Mouse (Mus musculus) heart, embryonic 14.5 days (tissue): ENCODE data around the gene Mtor. TPM values are rescaled to one million over a fixed set of nuclear protein-coding genes. Genes with fewer than 3 reads are reported as not detected.

Experiments
- ATAC-seq: fragments of 200-750 bp; cut with Nextera tagmentation; 2 replicates; pipeline ENCODE4 v1.8.0; 2017; ENCODE audit warnings: low read depth, moderate TSS enrichment; ENCODE audit not compliant: insufficient number of reproducible peaks, insufficient read depth, low FRiP score
- H3K27ac ChIP-seq, 2 experiments: fragments of 200-500 bp in 1 of 2; fragments of 300-500 bp in 1 of 2; sonication (generic) in 1 of 2; replicated peaks in 1 of 2; 2 replicates each; pipeline ENCODE4 v1.5.1; 2012 to 2014; ENCODE audit warnings: low read depth in 2 of 2, low read length in 2 of 2, control low read depth in 1 of 2, mild to moderate bottlenecking in 1 of 2, mixed read lengths in 1 of 2; ENCODE audit not compliant: control insufficient read depth in 1 of 2, insufficient read depth in 1 of 2
- H3K27me3 ChIP-seq: fragments of 300-500 bp; sonication (generic); 2 replicates; pipeline ENCODE4 v1.6.1; 2014; ENCODE audit warnings: mild to moderate bottlenecking, low read length, control low read depth; ENCODE audit not compliant: control insufficient read depth, insufficient read depth
- H3K36me3 ChIP-seq: fragments of 300-500 bp; sonication (generic); 2 replicates; pipeline ENCODE4 v1.6.1; 2014; ENCODE audit warnings: mild to moderate bottlenecking, control low read depth, low read length, mixed read lengths; ENCODE audit not compliant: control insufficient read depth, insufficient read depth
- H3K4me1 ChIP-seq, 2 experiments: fragments of 200-500 bp in 1 of 2; fragments of 300-500 bp in 1 of 2; sonication (generic) in 1 of 2; 2 replicates each; pipeline ENCODE4 v1.6.1; 2012 to 2014; ENCODE audit warnings: low read length in 2 of 2, control low read depth in 1 of 2, mixed read lengths in 1 of 2; ENCODE audit not compliant: control insufficient read depth in 2 of 2, insufficient read depth in 2 of 2
- H3K4me2 ChIP-seq: fragments of 300-500 bp; sonication (generic); 2 replicates; pipeline ENCODE4 v1.6.1; 2014; ENCODE audit warnings: mild to moderate bottlenecking, low read length
- H3K4me3 ChIP-seq, 2 experiments: fragments of 200-500 bp in 1 of 2; fragments of 300-500 bp in 1 of 2; sonication (generic) in 1 of 2; 2 replicates each; pipeline ENCODE4 v1.5.1; 2012 to 2014; ENCODE audit warnings: low read length in 2 of 2, mild to moderate bottlenecking in 2 of 2, control low read depth in 1 of 2, low read depth in 1 of 2, moderate library complexity in 1 of 2; ENCODE audit not compliant: control insufficient read depth in 1 of 2, insufficient read depth in 1 of 2
- H3K9ac ChIP-seq: fragments of 300-500 bp; sonication (generic); 2 replicates; pipeline ENCODE4 v1.6.1; 2014; ENCODE audit warnings: mild to moderate bottlenecking, low read length
- H3K9me3 ChIP-seq: fragments of 300-500 bp; sonication (generic); 2 replicates; pipeline ENCODE4 v1.6.1; 2016; ENCODE audit warnings: low read length, control low read depth; ENCODE audit not compliant: control insufficient read depth
- WGBS: fragments of 180-500 bp; shearing (Covaris S2); extraction: QIAGEN DNeasy Blood & Tissue Kit; methylation state at CpG from one replicate; pipeline ENCODE4 v1.1.7; 2014; 5-methylcytosine and 5-hydroxymethylcytosine counted together
- polyA plus RNA-seq: library from polyadenylated mRNA; unstranded; fragments of >200 nt; fragmentation: Nextera tagmentation; extraction: Ambion mirVana; gene quantifications from 2 replicates; pipeline ENCODE4 v1.2.1, GENCODE M21; 2014

Gene Mtor
- polyA plus RNA-seq, 1 experiment from 2014 or later = 18.4 TPM

- H3K4me3 ChIP-seq = no peak overlapping the region
- no peaks in the 10 kb centered on the region for H3K36me3 ChIP-seq
- H3K4me1 ChIP-seq = no peaks in the 10 kb centered on the region
- no peak overlapping the region for H3K27ac ChIP-seq
- H3K4me2 ChIP-seq = no peak overlapping the region
- ATAC-seq = no peak
- no peaks in the 10 kb centered on the region for H3K9me3 ChIP-seq
- H3K27me3 ChIP-seq = peaks cover 32% of the 10 kb centered on the region
- no peak overlapping the region for H3K9ac ChIP-seq
- WGBS = 27% methylated on average over 11 of the region's 11 CpGs
Measured at GRCm38 (mm10) chr4:148417074-148417526, 31.3 kb upstream of the Mtor start.

GRCm38 (mm10) chr4:148417559-148417958 is 30.9 kb upstream of the Mtor start:
- Histone ChIP-seq H3K4me1 (no peaks in the 10 kb centered on the region), H3K4me2 (no peak overlapping the region), H3K9me3 (no peaks in the 10 kb centered on the region), H3K36me3 (no peaks in the 10 kb centered on the region), H3K9ac (no peak overlapping the region), H3K27ac (no peak overlapping the region), H3K27me3 (peaks cover 32% of the 10 kb centered on the region), H3K4me3 (no peak overlapping the region)
- no peak for ATAC-seq
- WGBS = 66% methylated on average over 6 of the region's 6 CpGs

GRCm38 (mm10) chr4:148426950-148427850 is 21.2 kb upstream of the Mtor start:
- ATAC-seq = no peak

GRCm38 (mm10) chr4:148428544-148428943 is 19.9 kb upstream of the Mtor start:
- no peaks in the 10 kb centered on the region; the same call in 1 of the 2 replicates for H3K36me3 ChIP-seq
- H3K9ac ChIP-seq = no peak overlapping the region
- H3K9me3 ChIP-seq = no peaks in the 10 kb centered on the region
- no peak overlapping the region for H3K27ac ChIP-seq
- no peak overlapping the region for H3K4me3 ChIP-seq
- no peak overlapping the region for H3K4me2 ChIP-seq
- H3K4me1 ChIP-seq = peaks cover 0 to 2% of the 10 kb centered on the region in 2 experiments; a peak in 1 of 4 replicates
- 73% methylated on average over 5 of the region's 5 CpGs for WGBS
- no peaks in the 10 kb centered on the region for H3K27me3 ChIP-seq
- no peak for ATAC-seq

More at GRCm38 (mm10) chr4:148426950-148427850, 21.2 kb upstream of the Mtor start:
- H3K9me3 ChIP-seq = no peaks in the 10 kb centered on the region
- no peak overlapping the region for H3K4me3 ChIP-seq
- no peak overlapping the region for H3K4me2 ChIP-seq
- no peaks in the 10 kb centered on the region; the same call in 1 of the 2 replicates for H3K36me3 ChIP-seq
- H3K9ac ChIP-seq = no peak overlapping the region
- 75% methylated on average over 10 of the region's 10 CpGs for WGBS
- H3K27ac ChIP-seq = no peak overlapping the region
- no peaks in the 10 kb centered on the region for H3K4me1 ChIP-seq
- no peaks in the 10 kb centered on the region for H3K27me3 ChIP-seq

GRCm38 (mm10) chr4:148429121-148429520 is 19.3 kb upstream of the Mtor start:
- 71% methylated on average over 11 of the region's 11 CpGs for WGBS

GRCm38 (mm10) chr4:148429686-148430085 is 18.7 kb upstream of the Mtor start:
- Histone ChIP-seq H3K27me3 (no peaks in the 10 kb centered on the region), H3K4me1 (peaks cover 0 to 2% of the 10 kb centered on the region in 2 experiments; a peak in 1 of 4 replicates), H3K36me3 (peaks cover under 1% of the 10 kb centered on the region), H3K4me2 (no peak overlapping the region), H3K4me3 (no peak overlapping the region), H3K27ac (no peak overlapping the region), H3K9ac (no peak overlapping the region), H3K9me3 (no peaks in the 10 kb centered on the region)
- WGBS = 24% methylated on average over 6 of the region's 6 CpGs
- ATAC-seq = no peak

More at GRCm38 (mm10) chr4:148429121-148429520, 19.3 kb upstream of the Mtor start:
- no peaks in the 10 kb centered on the region for H3K27me3 ChIP-seq
- H3K9ac ChIP-seq = no peak overlapping the region
- no peak overlapping the region for H3K4me2 ChIP-seq
- H3K4me1 ChIP-seq = peaks cover 0 to 2% of the 10 kb centered on the region in 2 experiments; a peak in 1 of 4 replicates
- H3K27ac ChIP-seq = no peak overlapping the region
- no peaks in the 10 kb centered on the region; the same call in 1 of the 2 replicates for H3K36me3 ChIP-seq
- H3K4me3 ChIP-seq = no peak overlapping the region
- no peak for ATAC-seq
- no peaks in the 10 kb centered on the region for H3K9me3 ChIP-seq

- 85% methylated on average over 11 of the region's 11 CpGs for WGBS
Measured at GRCm38 (mm10) chr4:148430880-148431519, 17.4 kb upstream of the Mtor start.

More at GRCm38 (mm10) chr4:148430880-148431519, 17.4 kb upstream of the Mtor start:
- H3K27me3 ChIP-seq = no peaks in the 10 kb centered on the region
- H3K36me3 ChIP-seq = peaks cover 12% of the 10 kb centered on the region
- H3K9me3 ChIP-seq = no peaks in the 10 kb centered on the region
- H3K4me2 ChIP-seq = no peak overlapping the region
- no peak overlapping the region for H3K4me3 ChIP-seq
- H3K27ac ChIP-seq = no peak overlapping the region
- peaks cover 0 to 2% of the 10 kb centered on the region in 2 experiments; a peak in 1 of 4 replicates for H3K4me1 ChIP-seq
- ATAC-seq = no peak
- H3K9ac ChIP-seq = no peak overlapping the region
